Mouse (Mus musculus): ENCODE measurements around the gene Frs3.

DNA sequence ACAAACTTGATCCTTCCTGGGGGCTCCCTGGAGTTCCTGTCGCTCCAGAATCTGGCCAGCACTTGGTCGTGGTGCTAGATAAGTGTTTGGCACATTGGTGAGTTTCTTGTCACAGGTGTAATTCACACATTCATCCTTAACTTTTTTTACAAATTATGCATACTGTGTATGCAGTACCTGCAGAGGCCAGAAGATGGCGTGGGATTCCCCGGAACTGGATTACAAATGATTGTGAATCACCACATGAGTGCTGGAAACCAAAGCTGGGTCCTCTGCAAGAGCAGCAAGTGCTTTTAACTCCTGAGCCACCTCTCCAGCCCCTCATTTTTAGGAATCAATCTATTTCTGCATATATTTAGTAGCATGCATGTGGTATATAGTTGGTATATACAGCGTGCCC, 63.0 kb downstream of the Frs3 start:
- TF ChIP-seq CTCF (IDR thresholded peaks at IDR 0.05; ENCODE audit: control insufficient read depth, insufficient read depth, insufficient replicate concordance, low read depth, low read length) = no peak
- no peak for TF ChIP-seq POLR2A (IDR thresholded peaks at IDR 0.05; ENCODE audit: control insufficient read depth, low read depth, low read length)

Data from testis, adult 2 months (tissue).